Mouse (Mus musculus): ENCODE data around the gene Abcc1. TPM values are rescaled to one million over a fixed set of nuclear protein-coding genes. Genes with fewer than 3 reads are reported as not detected.
A peak's percentile ranks its signal among the peaks of the same experiment; 100 is the strongest.

The Abcc1 gene
- polyA plus RNA-seq, 1 experiment from 2014 or later = 9.8 TPM

GRCm38 (mm10) chr16:14476701-14477400 is 115.5 kb downstream of the Abcc1 start:
- Histone ChIP-seq H3K4me3 (ENCODE audit: low read depth, low read length) (no peak overlapping the region), H3K36me3 (ENCODE audit: control insufficient read depth, insufficient read depth, low read length) (0 out of 2 replicates have a peak, but pooled peaks cover 3% of the 10 kb centered on the region), H3K27ac (ENCODE audit: low read depth, low read length) (no peak overlapping the region), H3K9ac (ENCODE audit: low read depth, low read length) (no peak overlapping the region), H3K27me3 (replicated peaks; ENCODE audit: control insufficient read depth, insufficient read depth, low read length) (no peaks in the 10 kb centered on the region), H3K9me3 (ENCODE audit: control insufficient read depth, low read length) (no peaks in the 10 kb centered on the region), H3K4me2 (no peak overlapping the region), H3K4me1 (replicated peaks; ENCODE audit: control insufficient read depth, insufficient read depth, low read length) (0 out of 2 replicates have a peak, but pooled peaks cover 3% of the 10 kb centered on the region)
- DNase-seq (ENCODE audit: low spot score) = peak; percentile 27
- WGBS = 79% methylated on average over 9 of the region's 9 CpGs
- ATAC-seq (replicated peaks; ENCODE audit: low FRiP score) = no peak

DNA sequence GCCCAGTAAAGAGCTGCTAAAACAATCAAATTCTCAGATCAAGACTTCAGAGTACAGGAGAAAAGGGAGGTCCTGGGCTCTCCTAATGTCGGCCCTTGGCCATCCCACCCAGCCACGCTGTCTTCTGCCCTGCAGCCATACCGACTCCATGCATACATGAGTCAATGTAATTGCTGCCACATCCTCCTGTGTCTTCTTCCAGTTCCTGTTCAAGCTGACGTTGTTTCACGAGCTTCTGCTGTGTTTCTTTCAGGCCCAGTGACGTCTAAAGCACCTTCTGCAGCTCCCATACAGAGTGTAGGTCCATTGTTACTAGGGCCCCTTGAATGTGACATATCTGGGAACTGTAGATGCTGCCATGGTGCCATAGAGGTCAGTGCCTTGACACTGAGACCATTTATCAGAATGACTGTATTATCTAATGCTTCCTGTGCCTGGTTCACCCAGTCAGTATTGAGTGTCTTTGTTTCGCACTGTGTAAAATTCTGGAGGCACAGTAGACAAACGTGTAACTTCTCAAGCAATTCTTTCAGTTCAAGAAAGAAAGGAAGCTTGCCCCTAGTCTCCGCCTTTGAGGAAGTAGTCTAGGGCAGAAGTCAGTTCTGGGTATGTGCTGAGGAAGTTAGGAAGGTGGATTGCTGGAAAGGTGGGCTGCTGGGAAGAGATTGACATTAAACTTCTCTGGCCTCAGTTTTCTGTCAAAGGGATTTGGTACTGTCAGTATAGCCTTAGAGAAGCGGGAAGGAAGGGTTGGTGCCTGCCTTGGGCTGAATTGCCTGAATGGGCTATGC is 116.3 kb downstream of the Abcc1 start:
- 52% methylated on average over 10 of the region's 10 CpGs for WGBS

GRCm38 (mm10) chr16:14479641-14480040 is 118.3 kb downstream of the Abcc1 start:
- Histone ChIP-seq H3K36me3 (ENCODE audit: control insufficient read depth, insufficient read depth, low read length) (no peaks in the 10 kb centered on the region), H3K27ac (ENCODE audit: low read depth, low read length) (no peak overlapping the region), H3K4me1 (replicated peaks; ENCODE audit: control insufficient read depth, insufficient read depth, low read length) (0 out of 2 replicates have a peak, but pooled peaks cover 3% of the 10 kb centered on the region), H3K4me3 (ENCODE audit: low read depth, low read length) (no peak overlapping the region), H3K9me3 (ENCODE audit: control insufficient read depth, low read length) (no peaks in the 10 kb centered on the region), H3K27me3 (replicated peaks; ENCODE audit: control insufficient read depth, insufficient read depth, low read length) (no peaks in the 10 kb centered on the region), H3K9ac (ENCODE audit: low read depth, low read length) (no peak overlapping the region), H3K4me2 (no peak overlapping the region)
- 91% methylated on average over 2 of the region's 2 CpGs for WGBS
- ATAC-seq (replicated peaks; ENCODE audit: low FRiP score) (no peak), DNase-seq (ENCODE audit: low spot score) (no peak)

More for the DNA sequence above, 116.3 kb downstream of the Abcc1 start:
- no peak overlapping the region for H3K27ac ChIP-seq (ENCODE audit: low read depth, low read length)
- no peak overlapping the region for H3K4me2 ChIP-seq
- ATAC-seq (replicated peaks; ENCODE audit: low FRiP score) = 0 out of 2 replicates have a peak, but pooled peaks have one; percentile 10
- no peak overlapping the region for H3K4me3 ChIP-seq (ENCODE audit: low read depth, low read length)
- H3K27me3 ChIP-seq (replicated peaks; ENCODE audit: control insufficient read depth, insufficient read depth, low read length) = no peaks in the 10 kb centered on the region
- no peak overlapping the region for H3K9ac ChIP-seq (ENCODE audit: low read depth, low read length)
- 0 out of 2 replicates have a peak, but pooled peaks cover 2% of the 10 kb centered on the region for H3K36me3 ChIP-seq (ENCODE audit: control insufficient read depth, insufficient read depth, low read length)
- 0 out of 2 replicates have a peak, but pooled peaks cover 3% of the 10 kb centered on the region for H3K4me1 ChIP-seq (replicated peaks; ENCODE audit: control insufficient read depth, insufficient read depth, low read length)
- H3K9me3 ChIP-seq (ENCODE audit: control insufficient read depth, low read length) = no peaks in the 10 kb centered on the region
- peak; percentile 31 for DNase-seq (ENCODE audit: low spot score)

GRCm38 (mm10) chr16:14483221-14483620 is 121.9 kb downstream of the Abcc1 start:
- Histone ChIP-seq H3K9me3 (ENCODE audit: control insufficient read depth, low read length) (no peaks in the 10 kb centered on the region), H3K4me3 (ENCODE audit: low read depth, low read length) (no peak overlapping the region), H3K4me1 (replicated peaks; ENCODE audit: control insufficient read depth, insufficient read depth, low read length) (no peaks in the 10 kb centered on the region), H3K9ac (ENCODE audit: low read depth, low read length) (no peak overlapping the region), H3K27me3 (replicated peaks; ENCODE audit: control insufficient read depth, insufficient read depth, low read length) (no peaks in the 10 kb centered on the region), H3K27ac (ENCODE audit: low read depth, low read length) (no peak overlapping the region), H3K4me2 (no peak overlapping the region), H3K36me3 (ENCODE audit: control insufficient read depth, insufficient read depth, low read length) (no peaks in the 10 kb centered on the region)
- DNase-seq (ENCODE audit: low spot score) = no peak
- ATAC-seq (replicated peaks; ENCODE audit: low FRiP score) = no peak
- WGBS = 62% methylated on average over 1 of the region's 1 CpGs

- WGBS = 77% methylated on average over 2 of the region's 2 CpGs
- no peak for ATAC-seq (replicated peaks; ENCODE audit: low FRiP score)
- no peak for DNase-seq (ENCODE audit: low spot score)
Observed at GRCm38 (mm10) chr16:14493491-14494114, 132.2 kb downstream of the Abcc1 start.

GRCm38 (mm10) chr16:14501649-14502360 is 140.4 kb downstream of the Abcc1 start:
- H3K4me3 ChIP-seq (ENCODE audit: low read depth, low read length) = no peak overlapping the region
- no peaks in the 10 kb centered on the region for H3K4me1 ChIP-seq (replicated peaks; ENCODE audit: control insufficient read depth, insufficient read depth, low read length)
- H3K9ac ChIP-seq (ENCODE audit: low read depth, low read length) = no peak overlapping the region
- H3K9me3 ChIP-seq (ENCODE audit: control insufficient read depth, low read length) = no peaks in the 10 kb centered on the region
- 74% methylated on average over 8 of the region's 8 CpGs for WGBS
- no peaks in the 10 kb centered on the region for H3K36me3 ChIP-seq (ENCODE audit: control insufficient read depth, insufficient read depth, low read length)
- no peak overlapping the region for H3K27ac ChIP-seq (ENCODE audit: low read depth, low read length)
- no peak overlapping the region for H3K4me2 ChIP-seq
- no peaks in the 10 kb centered on the region for H3K27me3 ChIP-seq (replicated peaks; ENCODE audit: control insufficient read depth, insufficient read depth, low read length)
- ATAC-seq (replicated peaks; ENCODE audit: low FRiP score) (no peak), DNase-seq (ENCODE audit: low spot score) (no peak)

More at GRCm38 (mm10) chr16:14493491-14494114, 132.2 kb downstream of the Abcc1 start:
- Histone ChIP-seq H3K4me3 (ENCODE audit: low read depth, low read length) (no peak overlapping the region), H3K27me3 (replicated peaks; ENCODE audit: control insufficient read depth, insufficient read depth, low read length) (no peaks in the 10 kb centered on the region), H3K4me1 (replicated peaks; ENCODE audit: control insufficient read depth, insufficient read depth, low read length) (no peaks in the 10 kb centered on the region), H3K9me3 (ENCODE audit: control insufficient read depth, low read length) (no peaks in the 10 kb centered on the region), H3K9ac (ENCODE audit: low read depth, low read length) (no peak overlapping the region), H3K27ac (ENCODE audit: low read depth, low read length) (no peak overlapping the region), H3K36me3 (ENCODE audit: control insufficient read depth, insufficient read depth, low read length) (no peaks in the 10 kb centered on the region), H3K4me2 (no peak overlapping the region)

- ATAC-seq (replicated peaks; ENCODE audit: low FRiP score) = no peak
- WGBS = 42% methylated on average over 2 of the region's 2 CpGs
- Histone ChIP-seq H3K27me3 (replicated peaks; ENCODE audit: control insufficient read depth, insufficient read depth, low read length) (no peaks in the 10 kb centered on the region), H3K27ac (ENCODE audit: low read depth, low read length) (no peak overlapping the region), H3K4me2 (no peak overlapping the region), H3K36me3 (ENCODE audit: control insufficient read depth, insufficient read depth, low read length) (no peaks in the 10 kb centered on the region), H3K4me1 (replicated peaks; ENCODE audit: control insufficient read depth, insufficient read depth, low read length) (no peaks in the 10 kb centered on the region), H3K9ac (ENCODE audit: low read depth, low read length) (no peak overlapping the region), H3K9me3 (ENCODE audit: control insufficient read depth, low read length) (no peaks in the 10 kb centered on the region), H3K4me3 (ENCODE audit: low read depth, low read length) (no peak overlapping the region)
- DNase-seq (ENCODE audit: low spot score) = no peak
Observed at GRCm38 (mm10) chr16:14506461-14506860, 145.1 kb downstream of the Abcc1 start.
